Mouse (Mus musculus) thymus, adult 2 months (tissue): ENCODE measurements around the gene Iqch.

Source experiments
- CTCF ChIP-seq: fragments of 200-500 bp; IDR thresholded peaks from 2 replicates; pipeline ENCODE4 v1.5.1; 2012; ENCODE audit warnings: mild to moderate bottlenecking, control low read depth, low read length, moderate library complexity, borderline replicate concordance; ENCODE audit not compliant: control insufficient read depth, poor library complexity, insufficient read depth; ENCODE audit errors: extremely low read depth
- POLR2A ChIP-seq: fragments of 200-500 bp; IDR thresholded peaks from 2 replicates; pipeline ENCODE4 v1.6.1; 2012; ENCODE audit warnings: mild to moderate bottlenecking, low read length, control low read depth, moderate library complexity; ENCODE audit not compliant: control insufficient read depth, poor library complexity, insufficient read depth; ENCODE audit errors: extremely low read depth

GRCm38 (mm10) chr9:63395612-63396011 is 206.7 kb downstream of the Iqch start:
- TF ChIP-seq POLR2A (no peak), CTCF (no peak)
